Mouse (Mus musculus) liver, postnatal 0 days (tissue): Measurements from ENCODE around the gene St6galnac3. TPM values are rescaled to one million over a fixed set of nuclear protein-coding genes. Genes with fewer than 3 reads are reported as not detected.
"Not testable (repeated sequence)": the region's sequence is repeated elsewhere in the genome, so short reads cannot be mapped to it uniquely, and the experiment has no call there.

Experiments used
- ATAC-seq: fragments of 200-750 bp; cut with Nextera tagmentation; 2 replicates; pipeline ENCODE4 v1.8.0; 2017; ENCODE audit warnings: mild to moderate bottlenecking, moderate library complexity
- DNase-seq: peaks from one replicate; pipeline ENCODE4 v3.0.0-alpha.2; 2016
- H3K27ac ChIP-seq: fragments of 300-500 bp; sonication (generic); 2 replicates; pipeline ENCODE4 v1.5.1; 2014; ENCODE audit warnings: antibody characterized with exemption, moderate library complexity, mild to moderate bottlenecking, low read depth
- H3K27me3 ChIP-seq: fragments of 300-500 bp; sonication (generic); 2 replicates; pipeline ENCODE4 v1.6.1; 2014; ENCODE audit warnings: low read length, control low read depth, mixed read lengths; ENCODE audit not compliant: insufficient read depth
- H3K36me3 ChIP-seq: fragments of 300-500 bp; sonication (generic); replicated peaks from 2 replicates; pipeline ENCODE4 v1.6.1; 2014; ENCODE audit warnings: mild to moderate bottlenecking, control low read depth, low read length, moderate library complexity, mixed read lengths; ENCODE audit not compliant: insufficient read depth
- H3K4me1 ChIP-seq: fragments of 300-500 bp; sonication (generic); 2 replicates; pipeline ENCODE4 v1.6.1; 2014; ENCODE audit warnings: antibody characterized with exemption, mild to moderate bottlenecking, control low read depth; ENCODE audit not compliant: insufficient read depth
- H3K4me2 ChIP-seq: fragments of 300-500 bp; sonication (generic); 2 replicates; pipeline ENCODE4 v1.6.1; 2014; ENCODE audit warnings: low read depth, mild to moderate bottlenecking, low read length, moderate library complexity, mixed read lengths
- H3K4me3 ChIP-seq: fragments of 300-500 bp; sonication (generic); 2 replicates; pipeline ENCODE4 v1.5.1; 2014; ENCODE audit warnings: low read depth, low read length
- H3K9ac ChIP-seq: fragments of 300-500 bp; sonication (generic); replicated peaks from 2 replicates; pipeline ENCODE4 v1.6.1; 2014; ENCODE audit warnings: mild to moderate bottlenecking, moderate library complexity
- H3K9me3 ChIP-seq: fragments of 300-500 bp; sonication (generic); 2 replicates; pipeline ENCODE4 v1.6.1; 2016; ENCODE audit warnings: mild to moderate bottlenecking, control low read depth, low read length, mixed read lengths
- CTCF ChIP-seq: sonication (generic); IDR thresholded peaks from 2 replicates; pipeline ENCODE4 v1.5.1; 2016; ENCODE audit warnings: antibody characterized with exemption, low read depth
- EP300 ChIP-seq: IDR thresholded peaks from 2 replicates; pipeline ENCODE4 v1.6.1; 2016; ENCODE audit warnings: antibody characterized with exemption, low read depth, mild to moderate bottlenecking
- WGBS: fragments of 180-500 bp; shearing (Covaris S2); extraction: QIAGEN DNeasy Blood & Tissue Kit; methylation state at CpG from one replicate; pipeline ENCODE4 v1.1.7; 2014; ENCODE audit not compliant: insufficient replicate concordance; 5-methylcytosine and 5-hydroxymethylcytosine counted together
- polyA plus RNA-seq: library from polyadenylated mRNA; unstranded; fragments of >200 nt; fragmentation: Nextera tagmentation; extraction: Ambion mirVana; gene quantifications from 2 replicates; pipeline ENCODE4 v1.2.1, GENCODE M21; 2015

St6galnac3 gene
- polyA plus RNA-seq, 1 experiment from 2014 or later = 5.0 TPM

DNA sequence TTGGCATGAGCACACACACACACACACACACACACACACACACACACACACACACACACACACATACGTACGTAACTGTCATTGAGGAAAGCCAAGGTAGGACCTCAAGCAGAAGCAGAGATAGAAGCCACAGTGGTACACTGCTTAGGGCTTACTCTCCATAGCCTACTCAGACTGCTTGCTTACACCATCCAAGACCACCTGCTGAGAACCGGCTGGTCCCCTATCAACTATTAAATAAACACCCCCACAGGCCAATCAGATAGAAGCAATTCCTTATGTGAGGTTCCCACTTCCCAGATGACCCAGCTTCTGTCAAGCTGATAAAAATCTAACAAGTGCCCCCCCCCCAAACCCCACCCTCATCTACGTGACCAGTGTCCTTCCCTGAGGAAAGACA lies 330.2 kb downstream of the St6galnac3 start:
- TF ChIP-seq CTCF = no peak
- no peak for TF ChIP-seq EP300
- no peaks in the 10 kb centered on the region for H3K27me3 ChIP-seq

DNA sequence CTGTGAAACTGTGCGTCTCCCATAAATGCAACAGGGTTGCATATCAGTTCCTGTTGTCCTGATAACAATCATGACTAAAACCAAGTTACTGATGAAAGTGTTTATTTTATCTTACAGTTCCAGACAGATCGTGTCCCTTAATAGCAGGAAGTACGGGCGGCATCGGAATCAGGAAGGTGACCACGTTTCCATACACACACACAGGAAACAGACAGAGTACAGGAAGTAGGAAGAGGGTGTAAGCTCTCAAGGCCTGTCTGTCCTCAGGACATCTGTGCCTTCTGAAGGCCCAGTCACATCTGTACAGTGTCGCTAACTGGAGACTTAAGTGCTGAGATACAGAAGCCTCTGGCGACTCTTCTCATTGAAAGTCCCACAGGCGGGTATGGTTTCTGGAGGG lies 330.8 kb downstream of the St6galnac3 start:
- H3K4me3 ChIP-seq = no peak overlapping the region
- WGBS = 77% methylated on average over 9 of the region's 9 CpGs

More for the DNA sequence above, 330.2 kb downstream of the St6galnac3 start:
- H3K36me3 ChIP-seq = no peaks in the 10 kb centered on the region
- no peak overlapping the region for H3K27ac ChIP-seq
- no peak for DNase-seq
- H3K9ac ChIP-seq = no peak overlapping the region
- 84% methylated on average over 4 of the region's 4 CpGs for WGBS
- H3K9me3 ChIP-seq = peaks cover 7% of the 10 kb centered on the region
- no peak overlapping the region for H3K4me2 ChIP-seq
- no peak overlapping the region for H3K4me3 ChIP-seq
- ATAC-seq = no peak
- no peaks in the 10 kb centered on the region for H3K4me1 ChIP-seq

DNA sequence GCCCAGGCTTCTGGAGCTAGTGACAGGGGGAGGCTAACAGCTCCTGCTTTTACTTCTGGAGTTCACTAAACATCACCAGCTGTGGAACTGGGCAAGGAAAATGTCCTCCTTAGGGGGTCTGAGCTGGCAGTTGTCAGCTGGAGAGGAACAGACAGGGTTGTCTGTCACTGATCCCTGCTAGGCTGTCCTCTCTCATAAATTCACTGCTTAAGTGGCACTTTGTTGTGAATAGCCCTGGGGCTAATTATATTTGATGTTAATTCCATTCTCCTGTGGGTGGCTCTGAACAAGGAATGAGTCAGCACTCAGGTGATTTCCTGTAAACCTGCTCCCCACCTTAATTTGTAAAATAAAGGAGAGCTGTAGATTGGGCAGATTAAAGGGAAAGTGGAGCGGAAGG lies 333.5 kb downstream of the St6galnac3 start:
- H3K27ac ChIP-seq, H3K9ac ChIP-seq, DNase-seq, ATAC-seq, H3K9me3 ChIP-seq, H3K36me3 ChIP-seq, H3K4me2 ChIP-seq, H3K4me3 ChIP-seq, H3K27me3 ChIP-seq, H3K4me1 ChIP-seq: not testable (repeated sequence)
- WGBS = 81% methylated on average over 1 of the region's 1 CpGs

More for the DNA sequence above, 330.8 kb downstream of the St6galnac3 start:
- peaks cover 7% of the 10 kb centered on the region for H3K9me3 ChIP-seq
- H3K27me3 ChIP-seq = no peaks in the 10 kb centered on the region
- H3K4me1 ChIP-seq = no peaks in the 10 kb centered on the region
- H3K27ac ChIP-seq = no peak overlapping the region
- DNase-seq (no peak), ATAC-seq (no peak)
- TF ChIP-seq EP300 (no peak), CTCF (no peak)
- H3K4me2 ChIP-seq = no peak overlapping the region
- no peaks in the 10 kb centered on the region for H3K36me3 ChIP-seq
- no peak overlapping the region for H3K9ac ChIP-seq

DNA sequence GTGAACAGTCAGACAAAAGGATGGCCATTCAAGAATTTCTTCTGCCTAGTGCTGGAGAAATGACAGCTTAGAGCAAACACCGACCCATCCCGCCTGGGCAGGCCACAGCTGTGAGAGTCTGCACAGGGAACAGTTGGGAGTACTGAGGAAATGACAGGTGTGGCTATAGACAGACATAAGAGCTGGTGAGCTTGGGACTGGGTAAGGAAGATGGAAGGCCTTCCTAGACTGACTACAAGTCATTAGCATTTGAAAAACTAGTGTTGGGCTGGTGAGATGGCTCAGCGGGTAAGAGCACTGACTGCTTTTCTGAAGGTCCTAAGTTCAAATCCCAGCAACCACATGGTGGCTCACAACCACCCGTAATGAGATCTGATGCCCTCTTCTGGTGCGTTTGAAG lies 340.3 kb downstream of the St6galnac3 start:
- not testable (repeated sequence) for ATAC-seq
- 87% methylated on average over 5 of the region's 5 CpGs for WGBS

DNA sequence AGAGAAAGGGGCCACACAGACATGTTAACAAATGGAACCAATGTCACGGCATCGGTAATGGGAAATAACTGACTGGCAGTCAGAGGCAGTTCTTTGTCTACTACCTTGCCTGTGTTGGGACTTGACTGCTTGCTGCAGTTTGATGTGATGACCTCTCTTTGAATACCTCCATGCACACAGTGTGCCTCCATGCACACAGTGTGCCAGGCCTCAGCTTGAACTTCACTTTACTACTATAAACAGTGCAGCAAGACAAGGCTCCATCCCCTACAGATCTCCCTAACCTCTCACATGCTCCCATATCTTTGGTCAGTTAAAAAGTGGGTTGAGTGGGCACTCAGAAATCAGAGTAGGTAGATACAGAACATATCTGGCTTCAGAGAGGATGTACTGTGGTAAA lies 341.3 kb downstream of the St6galnac3 start:
- no peak for TF ChIP-seq CTCF
- no peak for TF ChIP-seq EP300
- Histone ChIP-seq H3K9ac (no peak overlapping the region), H3K9me3 (no peaks in the 10 kb centered on the region), H3K27me3 (no peaks in the 10 kb centered on the region), H3K4me2 (no peak overlapping the region), H3K36me3 (no peaks in the 10 kb centered on the region), H3K4me1 (no peaks in the 10 kb centered on the region), H3K4me3 (no peak overlapping the region), H3K27ac (no peak overlapping the region)
- ATAC-seq = no peak
- WGBS = 85% methylated on average over 2 of the region's 2 CpGs
- no peak for DNase-seq

More for the DNA sequence above, 340.3 kb downstream of the St6galnac3 start:
- H3K9ac ChIP-seq, DNase-seq, H3K36me3 ChIP-seq, H3K27ac ChIP-seq, H3K4me1 ChIP-seq, H3K9me3 ChIP-seq, H3K27me3 ChIP-seq, H3K4me2 ChIP-seq, H3K4me3 ChIP-seq: not testable (repeated sequence)

DNA sequence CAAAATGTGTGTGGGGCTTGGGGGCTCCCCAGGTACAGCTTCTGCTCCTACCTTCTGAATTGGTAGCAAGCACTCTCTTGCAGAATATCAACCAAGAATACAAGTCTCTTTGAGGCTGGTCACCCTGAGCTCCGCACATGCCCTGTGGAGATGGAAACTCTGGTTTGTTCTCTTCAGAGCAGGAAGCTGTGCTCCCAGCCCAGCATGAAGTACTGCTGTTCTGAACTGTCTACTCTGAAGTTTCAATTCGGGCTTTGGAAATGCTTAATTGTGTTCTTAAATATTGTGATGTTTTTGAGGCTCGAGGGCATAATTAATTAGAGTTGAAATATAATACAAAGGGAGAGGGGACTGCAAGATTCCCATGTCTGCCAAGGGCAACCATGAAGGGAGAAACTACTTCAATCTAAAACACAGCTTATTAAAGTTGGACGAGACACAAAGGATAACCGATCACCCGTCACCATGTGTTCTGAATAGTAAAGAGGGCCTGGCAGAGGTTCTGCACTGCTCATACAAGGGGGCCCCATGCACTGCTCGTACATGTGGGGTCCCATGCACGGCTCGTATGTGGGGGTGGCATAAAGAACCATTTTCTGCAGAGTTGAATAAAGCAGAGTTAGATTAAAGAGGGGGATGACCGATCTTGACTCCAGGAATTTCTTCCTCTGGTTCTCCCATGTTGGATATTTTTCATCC lies 359.8 kb downstream of the St6galnac3 start:
- WGBS = 83% methylated on average over 10 of the region's 10 CpGs
- no peaks in the 10 kb centered on the region for H3K27me3 ChIP-seq
- no peaks in the 10 kb centered on the region for H3K9me3 ChIP-seq
- TF ChIP-seq CTCF (no peak), EP300 (no peak)
- ATAC-seq = no peak
- H3K4me1 ChIP-seq = no peaks in the 10 kb centered on the region
- no peak for DNase-seq
- H3K36me3 ChIP-seq = no peaks in the 10 kb centered on the region
- H3K9ac ChIP-seq = no peak overlapping the region
- no peak overlapping the region for H3K4me3 ChIP-seq
- H3K4me2 ChIP-seq = no peak overlapping the region
- H3K27ac ChIP-seq = no peak overlapping the region

DNA sequence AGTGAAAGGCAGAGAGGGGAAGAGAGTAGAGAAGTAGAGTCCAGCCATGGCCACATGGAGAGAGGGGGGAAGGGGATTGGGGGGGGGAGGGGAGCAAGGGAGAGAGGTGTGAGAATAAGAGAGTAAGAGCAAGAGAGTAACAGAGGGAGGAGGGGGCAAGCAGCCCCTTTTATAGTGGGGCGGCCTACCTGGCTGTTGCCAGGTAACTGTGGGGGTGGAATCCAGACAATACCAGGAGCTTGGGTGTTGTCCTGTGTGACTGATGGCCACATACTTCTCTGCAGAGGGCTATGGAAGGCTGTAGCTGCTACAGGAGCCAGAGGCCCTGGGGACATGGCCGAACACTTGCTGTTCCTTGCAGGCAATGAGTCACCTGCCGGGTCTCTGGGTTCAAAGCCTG lies 360.6 kb downstream of the St6galnac3 start:
- Histone ChIP-seq H3K27ac (no peak overlapping the region), H3K4me3 (no peak overlapping the region), H3K4me2 (no peak overlapping the region), H3K9ac (no peak overlapping the region), H3K4me1 (no peaks in the 10 kb centered on the region), H3K36me3 (no peaks in the 10 kb centered on the region), H3K27me3 (no peaks in the 10 kb centered on the region), H3K9me3 (no peaks in the 10 kb centered on the region)
- no peak for ATAC-seq
- TF ChIP-seq CTCF = no peak
- TF ChIP-seq EP300 = no peak
- no peak for DNase-seq
- 88% methylated on average over 3 of the region's 3 CpGs for WGBS
